Mouse (Mus musculus) stomach, postnatal 0 days (tissue): ENCODE data around the gene Olfr608.

Experiments
- CTCF ChIP-seq: IDR thresholded peaks from 2 replicates; pipeline ENCODE4 v1.5.1; 2016; ENCODE audit warnings: antibody characterized with exemption, low read depth, mild to moderate bottlenecking, moderate library complexity
- EP300 ChIP-seq: optimal IDR thresholded peaks from 2 replicates; pipeline ENCODE3; 2016; ENCODE audit warnings: antibody characterized with exemption

GRCm38 (mm10) chr7:103445339-103445738 is 24.3 kb upstream of the Olfr608 start, which contains the start of gene Olfr605:
- TF ChIP-seq CTCF, result no peak
- no peak for TF ChIP-seq EP300
